Mouse (Mus musculus) cerebellum, adult 2 months (tissue): ENCODE data around the gene Pkn3. TPM values are rescaled to one million over a fixed set of nuclear protein-coding genes. Genes with fewer than 3 reads are reported as not detected.

ENCODE experiments used
- DNase-seq, 2 experiments: peaks; one replicate each; pipeline ENCODE4 v3.0.0; 2021
- H3K27ac ChIP-seq: fragments of 200-500 bp; 2 replicates; pipeline ENCODE4 v1.5.1; 2012; ENCODE audit warnings: low read length, control low read depth, inconsistent platforms; ENCODE audit not compliant: insufficient read depth
- H3K27me3 ChIP-seq: fragments of 200-500 bp; 2 replicates; pipeline ENCODE4 v1.6.1; 2012; ENCODE audit warnings: inconsistent platforms, mild to moderate bottlenecking, low read length, moderate library complexity; ENCODE audit not compliant: control insufficient read depth, insufficient read depth
- H3K4me1 ChIP-seq: fragments of 200-500 bp; 2 replicates; pipeline ENCODE4 v1.6.1; 2011; ENCODE audit warnings: low read length; ENCODE audit not compliant: control insufficient read depth, insufficient read depth
- H3K4me3 ChIP-seq: fragments of 200-500 bp; replicated peaks from 2 replicates; pipeline ENCODE3; 2011; ENCODE audit warnings: mild to moderate bottlenecking, low read depth, low read length, control low read depth; ENCODE audit not compliant: insufficient read depth
- CTCF ChIP-seq: fragments of 200-500 bp; IDR thresholded peaks from 2 replicates; pipeline ENCODE4 v1.5.1; 2011; ENCODE audit warnings: low read depth, mild to moderate bottlenecking, control low read depth, low read length, moderate library complexity, borderline replicate concordance; ENCODE audit not compliant: insufficient read depth
- POLR2A ChIP-seq: fragments of 200-500 bp; IDR thresholded peaks from 2 replicates; pipeline ENCODE4 v1.6.1; 2011; ENCODE audit warnings: low read length, control low read depth, borderline replicate concordance; ENCODE audit not compliant: insufficient read depth
- WGBS: fragments of 180-500 bp; shearing (Covaris S2); methylation state at CpG from one replicate; pipeline ENCODE4 v1.1.7; 2018; 5-methylcytosine and 5-hydroxymethylcytosine counted together
- polyA plus RNA-seq: library from polyadenylated mRNA; depleted of rRNA; stranded (reverse); fragments of >200 nt; gene quantifications from 2 replicates; pipeline ENCODE4 v1.2.3, GENCODE M21; 2012

The Pkn3 gene
- polyA plus RNA-seq, 1 experiment: 2.4 TPM

DNA sequence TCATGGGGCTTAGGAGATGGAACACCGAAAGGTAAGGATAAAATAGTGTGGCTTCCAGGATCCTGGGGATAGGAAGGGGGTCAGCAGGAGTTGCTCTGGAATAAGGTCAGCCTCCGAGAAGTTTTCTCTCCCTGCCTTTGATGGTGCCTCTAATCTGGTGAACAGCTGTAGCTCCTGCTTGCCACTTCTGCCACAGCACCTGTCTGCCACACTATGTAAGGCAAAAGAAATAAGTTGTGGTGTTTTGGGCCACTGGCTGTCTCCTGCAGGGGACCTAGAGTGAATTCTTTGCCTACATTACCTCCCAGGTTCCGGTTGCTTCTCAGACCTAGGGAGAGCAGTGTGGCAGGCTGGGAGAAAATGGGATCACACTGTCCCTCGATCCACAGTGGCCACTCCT, 1.3 kb downstream of the Pkn3 start:
- DNase-seq: no peak
- Histone ChIP-seq H3K27ac (no peak overlapping the region), H3K27me3 (no peaks in the 10 kb centered on the region), H3K4me1 (peaks cover 10% of the 10 kb centered on the region), H3K4me3 (no peak overlapping the region)
- TF ChIP-seq CTCF: no peak
- no peak for TF ChIP-seq POLR2A
- 88% methylated on average over 4 of the region's 4 CpGs for WGBS

DNA sequence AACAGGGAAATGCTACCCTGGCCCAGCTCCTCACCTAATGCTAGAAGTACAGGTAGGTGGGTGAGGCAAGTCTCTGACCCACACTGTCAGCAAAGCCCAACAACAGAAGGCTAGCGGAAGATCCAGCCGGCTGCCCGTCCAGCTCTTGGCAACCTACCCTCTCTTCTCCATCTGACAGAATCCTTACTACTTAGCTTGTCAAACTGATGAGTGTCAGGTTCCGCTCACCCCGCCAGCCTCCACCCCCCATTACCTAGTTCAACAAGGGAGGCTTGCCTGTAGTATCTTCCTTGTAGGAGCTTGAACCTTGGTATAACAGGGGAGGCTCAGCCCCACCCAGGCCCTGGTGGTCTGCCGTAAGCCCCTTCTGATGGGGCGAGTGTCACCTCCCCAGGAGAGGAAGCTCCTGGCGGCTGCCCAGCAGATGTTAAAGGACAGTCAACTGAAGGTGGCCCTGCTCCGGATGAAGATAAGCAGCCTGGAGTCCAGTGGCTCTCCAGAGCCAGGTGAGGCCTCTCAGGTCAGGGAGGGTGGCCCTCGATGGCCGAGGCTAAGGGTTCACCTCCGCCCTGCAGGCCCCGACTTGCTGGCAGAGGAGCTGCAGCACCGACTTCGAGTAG, 2.8 kb downstream of the Pkn3 start:
- Histone ChIP-seq H3K4me3 (no peak overlapping the region), H3K27ac (no peak overlapping the region), H3K27me3 (no peaks in the 10 kb centered on the region), H3K4me1 (peaks cover 10% of the 10 kb centered on the region)
- 59% methylated on average over 15 of the region's 15 CpGs for WGBS
- TF ChIP-seq POLR2A: no peak
- no peak for TF ChIP-seq CTCF
- DNase-seq: no peak

DNA sequence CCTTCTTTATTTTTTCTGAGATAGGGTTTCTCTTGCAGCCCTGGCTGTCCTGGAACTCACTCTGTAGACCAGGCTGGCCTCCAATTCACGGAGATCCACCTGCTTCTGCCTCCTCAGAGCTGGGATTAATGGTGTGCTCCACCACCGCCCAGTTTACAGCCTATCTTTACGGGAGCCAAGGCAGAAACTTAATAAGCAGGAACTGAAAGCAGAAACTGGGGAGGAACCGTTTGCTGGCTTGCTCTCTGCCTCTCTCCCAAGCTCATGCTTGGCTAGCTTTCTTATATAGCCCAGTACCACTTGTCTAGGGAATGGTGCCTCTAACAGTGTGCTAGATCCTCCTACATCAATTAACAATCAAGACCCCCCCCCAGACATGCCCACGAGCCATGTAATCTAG, 6.6 kb downstream of the Pkn3 start:
- H3K27me3 ChIP-seq: no peaks in the 10 kb centered on the region
- no peak overlapping the region for H3K27ac ChIP-seq
- 67% methylated on average over 5 of the region's 5 CpGs for WGBS
- peaks cover 8% of the 10 kb centered on the region for H3K4me1 ChIP-seq
- TF ChIP-seq CTCF (no peak), POLR2A (no peak)
- no peak overlapping the region for H3K4me3 ChIP-seq
- DNase-seq: no peak

DNA sequence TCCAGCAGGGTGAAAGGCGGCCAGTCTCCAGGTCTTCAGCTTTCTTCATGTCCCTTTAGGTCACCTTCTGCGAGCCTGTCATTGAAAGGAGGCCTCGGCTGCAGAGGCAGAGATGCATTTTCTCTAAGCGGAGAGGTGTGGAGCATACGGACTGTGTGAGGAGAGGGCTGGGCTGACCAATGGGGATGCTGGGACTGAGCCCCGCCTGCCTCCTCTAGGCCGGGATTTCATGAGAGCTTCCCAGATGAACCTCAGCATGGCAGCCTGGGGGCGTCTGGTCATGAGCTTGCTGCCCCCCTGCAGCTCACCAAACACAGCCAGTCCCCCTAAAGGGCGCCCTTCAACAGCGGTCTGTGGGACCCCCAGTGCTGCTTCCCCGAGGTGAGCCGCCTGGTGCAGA, 7.1 kb downstream of the Pkn3 start:
- H3K4me1 ChIP-seq: peaks cover 8% of the 10 kb centered on the region
- TF ChIP-seq POLR2A: no peak
- no peak for TF ChIP-seq CTCF
- H3K27ac ChIP-seq: no peak overlapping the region
- DNase-seq: no peak
- no peak overlapping the region for H3K4me3 ChIP-seq
- WGBS: 20% methylated on average over 12 of the region's 12 CpGs
- no peaks in the 10 kb centered on the region for H3K27me3 ChIP-seq

DNA sequence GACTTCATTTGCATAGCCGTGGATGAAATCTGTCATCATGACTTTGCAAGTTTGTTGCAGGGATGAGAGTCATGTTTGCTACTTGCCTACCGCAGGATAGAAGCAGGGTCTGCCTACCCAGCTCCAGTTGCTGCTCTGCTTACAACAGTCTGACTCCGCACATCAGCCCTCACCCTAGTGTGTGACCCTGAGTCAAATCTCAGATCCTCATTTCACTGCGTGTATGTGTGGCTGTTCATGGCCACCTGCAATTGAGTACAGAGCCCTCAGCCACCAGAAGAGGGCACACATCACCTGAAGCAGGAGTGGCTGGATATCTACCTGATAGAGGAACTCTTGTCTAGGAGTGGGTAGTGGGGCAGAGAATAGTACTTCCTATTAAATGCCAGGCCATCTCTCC, 9.8 kb downstream of the Pkn3 start:
- no peaks in the 10 kb centered on the region for H3K27me3 ChIP-seq
- no peak overlapping the region for H3K4me3 ChIP-seq
- peaks cover 7% of the 10 kb centered on the region for H3K4me1 ChIP-seq
- no peak for DNase-seq
- WGBS: 86% methylated on average over 4 of the region's 4 CpGs
- no peak overlapping the region for H3K27ac ChIP-seq
- TF ChIP-seq POLR2A: no peak
- no peak for TF ChIP-seq CTCF

DNA sequence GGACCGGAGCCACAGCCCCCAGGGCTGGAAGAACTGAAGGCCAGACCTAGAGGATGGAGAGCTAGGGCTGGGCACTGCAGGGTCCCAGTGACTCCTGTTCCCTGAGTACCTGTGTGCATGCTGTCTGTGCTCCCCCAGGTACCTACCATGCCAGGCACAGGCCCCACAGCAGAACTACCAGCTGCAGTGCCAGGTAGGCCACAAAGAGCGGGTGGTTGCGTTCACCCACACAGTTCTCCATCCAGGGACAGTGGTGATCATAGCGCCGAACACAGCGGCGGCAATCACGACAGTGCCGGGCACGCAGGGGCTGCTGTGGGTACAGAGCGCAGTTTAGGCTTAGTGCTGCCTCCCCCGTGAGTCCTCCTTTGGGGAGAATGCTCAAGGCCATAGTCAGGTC, 14.0 kb downstream of the Pkn3 start:
- no peak for TF ChIP-seq CTCF
- TF ChIP-seq POLR2A: no peak
- WGBS: 96% methylated on average over 12 of the region's 12 CpGs
- DNase-seq: no peak
- H3K4me1 ChIP-seq: no peaks in the 10 kb centered on the region; the same call in 1 of the 2 replicates
- no peak overlapping the region for H3K4me3 ChIP-seq
- no peaks in the 10 kb centered on the region for H3K27me3 ChIP-seq
- no peak overlapping the region for H3K27ac ChIP-seq

DNA sequence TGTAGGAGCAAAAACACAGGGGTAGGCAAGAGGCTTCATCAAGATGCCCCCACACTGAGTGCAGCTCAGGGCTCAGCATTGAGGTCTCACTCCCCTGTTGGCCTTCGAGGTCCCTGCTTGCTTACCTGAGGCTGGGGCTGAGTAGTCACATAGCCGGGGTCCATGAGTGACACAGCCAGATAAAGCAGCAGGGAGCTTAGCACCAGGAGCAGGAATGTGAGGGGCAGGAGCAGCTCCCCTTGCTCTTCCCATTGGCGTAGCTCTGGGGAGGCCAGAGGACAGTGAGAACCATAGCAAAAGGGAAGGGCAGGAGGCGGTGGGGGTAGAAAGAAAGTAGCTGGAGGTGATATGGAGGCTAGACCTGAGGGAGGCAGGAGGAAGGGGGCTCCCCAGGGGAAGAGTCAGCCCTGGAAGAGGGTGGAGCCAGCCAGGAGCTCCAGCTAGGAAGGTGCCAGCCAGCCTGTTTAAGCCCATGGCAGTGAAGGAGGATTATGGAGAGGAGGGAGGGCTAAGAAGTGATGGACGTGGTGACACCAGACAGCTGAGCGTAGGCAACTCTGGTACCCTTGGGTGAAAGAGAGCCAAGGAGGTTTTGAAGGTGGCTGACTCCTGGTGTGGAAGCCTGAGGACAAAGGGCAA, 14.9 kb downstream of the Pkn3 start:
- no peaks in the 10 kb centered on the region for H3K27me3 ChIP-seq
- no peak overlapping the region for H3K27ac ChIP-seq
- no peak for DNase-seq
- H3K4me1 ChIP-seq: no peaks in the 10 kb centered on the region; the same call in 1 of the 2 replicates
- 72% methylated on average over 6 of the region's 6 CpGs for WGBS
- TF ChIP-seq CTCF: no peak
- TF ChIP-seq POLR2A: no peak
- H3K4me3 ChIP-seq: no peak overlapping the region
